In the genomic region with DNA sequence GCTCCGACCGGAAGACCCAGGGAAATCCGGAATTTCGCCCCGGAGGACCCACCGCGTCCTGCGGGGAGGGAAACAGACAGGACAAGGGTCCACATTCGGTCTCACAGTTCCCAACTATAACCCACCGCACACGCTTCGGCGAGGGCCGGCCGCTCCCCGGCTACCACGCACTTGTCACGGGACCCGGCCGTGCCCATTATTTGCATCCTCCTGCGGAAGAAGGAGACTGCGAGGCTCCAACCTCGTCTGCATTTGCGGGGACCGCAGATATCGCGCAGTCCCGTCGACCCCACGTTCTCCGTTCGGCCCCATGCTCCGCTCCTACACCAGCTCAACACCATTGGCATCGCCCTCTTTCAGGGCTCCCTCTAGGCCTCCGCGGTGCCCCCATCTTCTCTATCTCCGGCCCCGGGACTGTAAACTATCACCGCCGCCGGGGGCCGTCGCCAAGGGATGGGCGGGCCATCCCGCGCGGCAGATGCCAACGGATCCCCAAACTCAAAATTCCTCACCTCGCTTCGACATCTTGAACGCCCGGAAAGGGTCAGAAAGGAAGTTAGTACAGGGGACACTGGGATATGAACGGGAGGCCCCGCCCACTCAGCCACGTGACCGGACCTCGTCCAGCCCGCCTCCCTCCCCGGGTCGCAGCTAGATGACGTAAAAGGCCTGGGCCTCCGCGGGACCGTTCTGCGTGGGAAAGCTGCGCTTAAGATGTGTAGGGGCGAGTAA, we compare ENCODE assay signal across 8 mouse cellular contexts. TPM values are rescaled to one million over a fixed set of nuclear protein-coding genes. Genes with fewer than 3 reads are reported as not detected.
DNase-seq lines count a peak whose midpoint lies in the region; ATAC-seq and TF ChIP-seq lines count a peak whose summit lies in the region.

A gene (minus strand): TSS at position 606 of the 732 bp plus-strand sequence.

- dilution Hi-C loops in CH12.LX (cut with MboI; ENCODE audit: extremely low pct_ligation_motif_present, extremely low pct_unique_long_range_greater_than_20kb, low sequenced_read_pairs), result no loop called here

- DNase-seq in CH12.LX (ENCODE audit: extremely low read depth), result peak; percentile 99
- DNase-seq in c-Kit-positive CD71-positive TER-119-negative erythroid progenitor cells, embryonic 14.5 days (ENCODE audit: low read depth), result peak; percentile 99
- DNase-seq in forebrain, embryonic 11.5 days (ENCODE audit: low spot score), result peak; percentile 100
- DNase-seq in kidney, postnatal 36 days, result peak; percentile 99 to 100
- DNase-seq in telencephalon, adult 2 months (ENCODE audit: low read depth, low spot score), result peak; percentile 97

- TF ChIP-seq EP300 in CH12.LX (IDR thresholded peaks at IDR 0.05; ENCODE audit: low read length), result no peak

- H3K4me1 ChIP-seq in CH12.LX (ENCODE audit: control insufficient read depth in 1 of 2, insufficient read depth in 2 of 2), result peaks cover 8 to 34% of the 10 kb centered on the region in 2 experiments
- H3K4me1 ChIP-seq in forebrain, embryonic 11.5 days (replicated peaks; ENCODE audit: control insufficient read depth, insufficient read depth, low read length), result peaks cover 7% of the 10 kb centered on the region; the same call in 1 of the 2 replicates
- H3K4me1 ChIP-seq in heart, embryonic 16.5 days (ENCODE audit: control insufficient read depth, insufficient read depth, low read length), result peaks cover 18% of the 10 kb centered on the region
- peaks cover 39% of the 10 kb centered on the region for H3K4me1 ChIP-seq in liver, embryonic 15.5 days (replicated peaks)
- peaks cover 18% of the 10 kb centered on the region for H3K4me1 ChIP-seq in neural tube, embryonic 12.5 days

- peak; percentile 96 for ATAC-seq in forebrain, embryonic 11.5 days (replicated peaks; ENCODE audit: low FRiP score)
- ATAC-seq in heart, embryonic 16.5 days (replicated peaks; ENCODE audit: extremely low read depth, insufficient read depth, low FRiP score), result peak; percentile 94
- peak; percentile 90 for ATAC-seq in liver, embryonic 15.5 days (ENCODE audit: insufficient read depth)
- peak; percentile 94 for ATAC-seq in neural tube, embryonic 12.5 days (ENCODE audit: low FRiP score, low read depth)

- H3K79me2 ChIP-seq in CH12.LX (replicated peaks; ENCODE audit: control insufficient read depth, extremely low read depth, insufficient read depth, poor library complexity, severe bottlenecking), result peaks cover 39% of the 10 kb centered on the region

- in situ Hi-C loops in CH12.LX (cut with MboI; ENCODE audit: low pct_ligation_motif_present, low pct_unique_long_range_greater_than_20kb, low sequenced_read_pairs), result no loop called here

- peak within 1 kb of the TSS; percentile 90 for H3K9ac ChIP-seq in CH12.LX (ENCODE audit: insufficient read depth, low read depth)
- peak within 1 kb of the TSS; percentile 98 for H3K9ac ChIP-seq in forebrain, embryonic 11.5 days (ENCODE audit: low read length)
- peak within 1 kb of the TSS; percentile 97 for H3K9ac ChIP-seq in heart, embryonic 16.5 days (ENCODE audit: low read length)
- H3K9ac ChIP-seq in liver, embryonic 15.5 days, result peak within 1 kb of the TSS; percentile 90
- H3K9ac ChIP-seq in neural tube, embryonic 12.5 days, result peak within 1 kb of the TSS; percentile 95

- H3K4me2 ChIP-seq in CH12.LX (ENCODE audit: insufficient read depth, low read depth, poor library complexity, severe bottlenecking), result peak within 1 kb of the TSS; percentile 85
- H3K4me2 ChIP-seq in forebrain, embryonic 11.5 days (ENCODE audit: low read depth, low read length, severe bottlenecking), result peak within 1 kb of the TSS; percentile 74
- H3K4me2 ChIP-seq in heart, embryonic 16.5 days (ENCODE audit: low read depth, low read length), result peak within 1 kb of the TSS; percentile 86
- peak within 1 kb of the TSS; percentile 88 for H3K4me2 ChIP-seq in liver, embryonic 15.5 days
- H3K4me2 ChIP-seq in neural tube, embryonic 12.5 days (replicated peaks), result peak within 1 kb of the TSS; percentile 77

- H3K27me3 ChIP-seq in CH12.LX (replicated peaks), result peaks cover 2% of the 10 kb centered on the region
- H3K27me3 ChIP-seq in forebrain, embryonic 11.5 days (ENCODE audit: control insufficient read depth, insufficient read depth, low read length), result no peaks in the 10 kb centered on the region
- no peaks in the 10 kb centered on the region for H3K27me3 ChIP-seq in heart, embryonic 16.5 days (ENCODE audit: control insufficient read depth, insufficient read depth, low read length)
- no peaks in the 10 kb centered on the region for H3K27me3 ChIP-seq in liver, embryonic 15.5 days
- H3K27me3 ChIP-seq in neural tube, embryonic 12.5 days (replicated peaks), result no peaks in the 10 kb centered on the region

- H3K36me3 ChIP-seq in CH12.LX (replicated peaks in 1 of 2; ENCODE audit: control insufficient read depth in 1 of 2, insufficient read depth in 1 of 2, low read length in 1 of 2), result peaks cover 38 to 46% of the 10 kb centered on the region in 2 experiments
- peaks cover 17% of the 10 kb centered on the region for H3K36me3 ChIP-seq in forebrain, embryonic 11.5 days (ENCODE audit: control insufficient read depth, insufficient read depth, low read length)
- H3K36me3 ChIP-seq in heart, embryonic 16.5 days (ENCODE audit: control insufficient read depth, insufficient read depth), result peaks cover 36% of the 10 kb centered on the region
- peaks cover 43% of the 10 kb centered on the region for H3K36me3 ChIP-seq in liver, embryonic 15.5 days (replicated peaks)
- H3K36me3 ChIP-seq in neural tube, embryonic 12.5 days, result peaks cover 38% of the 10 kb centered on the region

- no peak for TF ChIP-seq RAD21 in CH12.LX (IDR thresholded peaks at IDR 0.05; ENCODE audit: low read depth, low read length)

- peak within 1 kb of the TSS; percentile 69 for H3K27ac ChIP-seq in CH12.LX (ENCODE audit: insufficient read depth, low read depth)
- peak within 1 kb of the TSS; percentile 90 for H3K27ac ChIP-seq in forebrain, embryonic 11.5 days (ENCODE audit: low read depth, low read length)
- peak within 1 kb of the TSS; percentile 80 for H3K27ac ChIP-seq in heart, embryonic 16.5 days (ENCODE audit: low read length)
- H3K27ac ChIP-seq in liver, embryonic 15.5 days (replicated peaks), result peak within 1 kb of the TSS; percentile 79
- H3K27ac ChIP-seq in neural tube, embryonic 12.5 days, result peak within 1 kb of the TSS; percentile 80

- peaks cover 4% of the 10 kb centered on the region for H3K9me3 ChIP-seq in CH12.LX (replicated peaks; ENCODE audit: low read length)
- no peaks in the 10 kb centered on the region for H3K9me3 ChIP-seq in forebrain, embryonic 11.5 days (ENCODE audit: control insufficient read depth, low read length)
- H3K9me3 ChIP-seq in heart, embryonic 16.5 days (replicated peaks; ENCODE audit: control insufficient read depth, low read length), result no peaks in the 10 kb centered on the region; the same call in 1 of the 2 replicates
- H3K9me3 ChIP-seq in liver, embryonic 15.5 days (replicated peaks), result no peaks in the 10 kb centered on the region
- H3K9me3 ChIP-seq in neural tube, embryonic 12.5 days, result no peaks in the 10 kb centered on the region

- no peak for TF ChIP-seq CTCF in CH12.LX (conservative IDR thresholded peaks at IDR 0.05 in 1 of 2, IDR thresholded peaks at IDR 0.05 in 1 of 2; ENCODE audit: low read depth in 2 of 2, low read length in 2 of 2)

- TF ChIP-seq POLR2A in CH12.LX (IDR thresholded peaks at IDR 0.05; ENCODE audit: low read depth, low read length), result peak; percentile 100

- under 1% methylated on average over 67 of the region's 67 CpGs for WGBS in forebrain, embryonic 11.5 days
- under 1% methylated on average over 67 of the region's 67 CpGs for WGBS in heart, embryonic 16.5 days
- under 1% methylated on average over 67 of the region's 67 CpGs for WGBS in liver, embryonic 15.5 days (ENCODE audit: insufficient replicate concordance)
- WGBS in neural tube, embryonic 12.5 days, result under 1% methylated on average over 67 of the region's 67 CpGs

- peak within 1 kb of the TSS; percentile 83 to 96 (median 90) for H3K4me3 ChIP-seq in CH12.LX (replicated peaks in 1 of 3; ENCODE audit: low read depth in 2 of 3, low read length in 2 of 3, poor library complexity in 1 of 3)
- H3K4me3 ChIP-seq in forebrain, embryonic 11.5 days (ENCODE audit: low read depth, low read length), result peak within 1 kb of the TSS; percentile 96
- H3K4me3 ChIP-seq in heart, embryonic 16.5 days (ENCODE audit: low read length), result peak within 1 kb of the TSS; percentile 94
- H3K4me3 ChIP-seq in liver, embryonic 15.5 days (replicated peaks), result peak within 1 kb of the TSS; percentile 93
- peak within 1 kb of the TSS; percentile 71 for H3K4me3 ChIP-seq in neural tube, embryonic 12.5 days

TF ChIP-seq in CH12.LX, 34 proteins besides CTCF, POLR2A, EP300 and RAD21 (continues in another document):
- peak; percentile 63 for TF ChIP-seq ETS1 (conservative IDR thresholded peaks at IDR 0.05; ENCODE audit: low read depth, low read length)
- peak; percentile 99 for TF ChIP-seq USF1 (IDR thresholded peaks at IDR 0.05; ENCODE audit: low read depth, low read length)
- peak; percentile 75; the same call in 1 of the 2 replicates for TF ChIP-seq RCOR1 (conservative IDR thresholded peaks at IDR 0.05; ENCODE audit: low read depth, low read length)
- peak; percentile 99 for TF ChIP-seq ZMIZ1 (IDR thresholded peaks at IDR 0.05; ENCODE audit: low read depth, low read length)
- no peak for TF ChIP-seq JUND (conservative IDR thresholded peaks at IDR 0.05; ENCODE audit: low read depth, low read length)
- TF ChIP-seq MAX (IDR thresholded peaks at IDR 0.05; ENCODE audit: low read length), result peak; percentile 99
- TF ChIP-seq ELF1 (IDR thresholded peaks at IDR 0.05; ENCODE audit: low read depth, low read length), result peak; percentile 89
- TF ChIP-seq E2F4 (IDR thresholded peaks at IDR 0.05; ENCODE audit: insufficient replicate concordance, low read depth, low read length), result peak; percentile 89; the same call in 1 of the 2 replicates
- peak; percentile 96; the same call in 1 of the 2 replicates for TF ChIP-seq MYC (IDR thresholded peaks at IDR 0.05; ENCODE audit: low read depth, low read length)
- TF ChIP-seq IRF4 (IDR thresholded peaks at IDR 0.05; ENCODE audit: low read depth, low read length), result peak; percentile 85
- TF ChIP-seq SIN3A (IDR thresholded peaks at IDR 0.05; ENCODE audit: low read length), result peak; percentile 99
- peak; percentile 99 for TF ChIP-seq POLR2AphosphoS2 (IDR thresholded peaks at IDR 0.05; ENCODE audit: low read depth, low read length)
- peak; percentile 98 for TF ChIP-seq KAT2A (IDR thresholded peaks at IDR 0.05; ENCODE audit: insufficient replicate concordance, low read length)

RNA-seq across cellular contexts. Expression of the gene that starts here (rescaled TPM):
- 2,073 and 2,338 TPM in 2 replicates for total RNA-seq in CH12.LX (2012; rRNA removed)
- total RNA-seq in CH12.LX (2014; rRNA removed), result 1,878 and 2,226 TPM in 2 replicates
- 1,387 and 2,564 TPM in 2 replicates for polyA plus RNA-seq in CH12.LX (2012; ENCODE audit: insufficient read length, low read depth)
- polyA plus RNA-seq in forebrain, embryonic 11.5 days (2014; fragmentation: Nextera tagmentation; extraction: Ambion mirVana), result 400 and 454 TPM in 2 replicates
- 299 and 310 TPM in 2 replicates for polyA plus RNA-seq in heart, embryonic 16.5 days (2015; fragmentation: Nextera tagmentation; extraction: Ambion mirVana)
- 185 and 242 TPM in 2 replicates for polyA plus RNA-seq in liver, embryonic 15.5 days (2015; fragmentation: Nextera tagmentation; extraction: Ambion mirVana)
- 369 and 383 TPM in 2 replicates for polyA plus RNA-seq in neural tube, embryonic 12.5 days (2016; fragmentation: Nextera tagmentation; extraction: Ambion mirVana)

Comparison
In these comparisons a context has a peak if more than half of its experiments do, and no peak if none do; other contexts are left out.
1. Peak in every context shown above with its lines: DNase-seq, ATAC-seq, H3K4me3 ChIP-seq and H3K27ac ChIP-seq.